Mouse (Mus musculus) neural tube, embryonic 11.5 days (tissue): ENCODE measurements around the gene Dcp1b. TPM values are rescaled to one million over a fixed set of nuclear protein-coding genes. Genes with fewer than 3 reads are reported as not detected.

Experiments used
- ATAC-seq: fragments of 200-750 bp; cut with Nextera tagmentation; 2 replicates; pipeline ENCODE4 v1.8.0; 2017; ENCODE audit warnings: moderate number of reproducible peaks, mild to moderate bottlenecking, moderate TSS enrichment, moderate library complexity; ENCODE audit not compliant: insufficient read depth, low FRiP score, low TSS enrichment
- DNase-seq: peaks from one replicate; pipeline ENCODE4 v3.0.0-alpha.2; 2015; ENCODE audit warnings: low spot score
- H3K27ac ChIP-seq: fragments of 300-500 bp; sonication (generic); 2 replicates; pipeline ENCODE4 v1.5.1; 2014; ENCODE audit warnings: low read depth, mild to moderate bottlenecking, low read length
- H3K27me3 ChIP-seq: fragments of 300-500 bp; sonication (generic); 2 replicates; pipeline ENCODE4 v1.6.1; 2014; ENCODE audit warnings: mild to moderate bottlenecking, low read length, mixed read lengths; ENCODE audit not compliant: control insufficient read depth, insufficient read depth
- H3K36me3 ChIP-seq: fragments of 300-500 bp; sonication (generic); 2 replicates; pipeline ENCODE4 v1.6.1; 2014; ENCODE audit warnings: mild to moderate bottlenecking, low read length, moderate library complexity, mixed read lengths; ENCODE audit not compliant: control insufficient read depth, insufficient read depth
- H3K4me1 ChIP-seq: fragments of 300-500 bp; sonication (generic); 2 replicates; pipeline ENCODE4 v1.6.1; 2014; ENCODE audit warnings: low read length, mixed read lengths; ENCODE audit not compliant: control insufficient read depth, insufficient read depth
- H3K4me2 ChIP-seq: fragments of 300-500 bp; sonication (generic); 2 replicates; pipeline ENCODE4 v1.6.1; 2014; ENCODE audit warnings: low read depth, mild to moderate bottlenecking, moderate library complexity
- H3K4me3 ChIP-seq: fragments of 300-500 bp; sonication (generic); 2 replicates; pipeline ENCODE4 v1.5.1; 2014; ENCODE audit warnings: low read depth, low read length
- H3K9ac ChIP-seq: fragments of 300-500 bp; sonication (generic); 2 replicates; pipeline ENCODE4 v1.6.1; 2014; ENCODE audit warnings: mild to moderate bottlenecking, low read length
- H3K9me3 ChIP-seq: fragments of 300-500 bp; sonication (generic); 2 replicates; pipeline ENCODE4 v1.6.1; 2016; ENCODE audit warnings: low read length; ENCODE audit not compliant: control insufficient read depth
- WGBS: fragments of 180-500 bp; shearing (Covaris S2); extraction: QIAGEN DNeasy Blood & Tissue Kit; methylation state at CpG from one replicate; pipeline ENCODE4 v1.1.7; 2014; 5-methylcytosine and 5-hydroxymethylcytosine counted together
- polyA plus RNA-seq: library from polyadenylated mRNA; unstranded; fragments of >200 nt; fragmentation: Nextera tagmentation; extraction: Ambion mirVana; gene quantifications from 2 replicates; pipeline ENCODE4 v1.2.1, GENCODE M21; 2014

The Dcp1b gene
- polyA plus RNA-seq, 1 experiment from 2014 or later = 11.5 TPM

DNA sequence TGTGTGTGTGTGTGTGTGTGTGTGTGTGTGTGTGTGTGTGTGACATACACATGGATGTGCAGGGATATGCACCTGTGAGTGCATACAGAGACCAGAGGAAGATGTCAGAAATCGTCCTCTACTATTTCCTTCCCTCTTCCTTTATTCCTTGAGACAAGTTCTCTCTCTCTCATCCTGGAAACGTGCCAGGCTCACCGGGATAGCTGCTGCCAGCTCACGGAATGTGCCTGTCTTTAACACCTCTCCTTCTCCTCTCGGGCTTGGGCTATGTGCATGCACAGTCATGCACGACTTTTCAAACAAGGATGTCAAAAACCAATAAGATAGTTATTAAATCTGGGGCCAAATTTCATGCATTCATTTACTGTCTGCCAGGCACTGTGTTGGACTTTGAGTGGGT, 12.6 kb downstream of the Dcp1b start:
- no peaks in the 10 kb centered on the region for H3K27me3 ChIP-seq
- H3K4me2 ChIP-seq = no peak overlapping the region
- 87% methylated on average over 6 of the region's 6 CpGs for WGBS
- no peak overlapping the region for H3K4me3 ChIP-seq
- no peak overlapping the region for H3K27ac ChIP-seq
- DNase-seq (no peak), ATAC-seq (no peak)
- H3K36me3 ChIP-seq = 0 out of 2 replicates have a peak, but pooled peaks cover 2% of the 10 kb centered on the region
- H3K9ac ChIP-seq = no peak overlapping the region
- H3K4me1 ChIP-seq = no peaks in the 10 kb centered on the region
- H3K9me3 ChIP-seq = no peaks in the 10 kb centered on the region

DNA sequence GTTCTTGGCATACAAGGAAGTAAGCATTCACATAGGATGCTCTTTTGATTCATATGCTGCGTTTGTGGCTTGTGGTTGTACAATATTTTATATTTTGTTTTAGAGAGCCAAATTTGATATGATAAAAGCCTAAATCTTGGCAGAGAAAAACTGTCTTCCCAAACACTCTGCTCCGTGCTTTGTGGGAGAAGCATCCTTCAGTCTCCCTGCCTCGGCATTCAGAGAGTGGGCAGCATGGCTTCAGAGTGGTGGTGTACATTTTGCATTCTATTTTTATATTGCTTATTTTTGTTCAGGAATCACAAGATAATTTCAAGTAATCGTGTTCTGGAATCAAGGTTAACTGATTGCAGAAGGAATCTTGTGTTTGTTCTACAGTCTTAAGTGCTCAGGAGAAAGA, 16.4 kb downstream of the Dcp1b start:
- Histone ChIP-seq H3K36me3 (no peaks in the 10 kb centered on the region), H3K9ac (no peak overlapping the region), H3K9me3 (no peaks in the 10 kb centered on the region), H3K27ac (no peak overlapping the region), H3K27me3 (no peaks in the 10 kb centered on the region), H3K4me1 (no peaks in the 10 kb centered on the region), H3K4me2 (no peak overlapping the region), H3K4me3 (no peak overlapping the region)
- no peak for DNase-seq
- WGBS = 95% methylated on average over 4 of the region's 4 CpGs
- no peak for ATAC-seq

DNA sequence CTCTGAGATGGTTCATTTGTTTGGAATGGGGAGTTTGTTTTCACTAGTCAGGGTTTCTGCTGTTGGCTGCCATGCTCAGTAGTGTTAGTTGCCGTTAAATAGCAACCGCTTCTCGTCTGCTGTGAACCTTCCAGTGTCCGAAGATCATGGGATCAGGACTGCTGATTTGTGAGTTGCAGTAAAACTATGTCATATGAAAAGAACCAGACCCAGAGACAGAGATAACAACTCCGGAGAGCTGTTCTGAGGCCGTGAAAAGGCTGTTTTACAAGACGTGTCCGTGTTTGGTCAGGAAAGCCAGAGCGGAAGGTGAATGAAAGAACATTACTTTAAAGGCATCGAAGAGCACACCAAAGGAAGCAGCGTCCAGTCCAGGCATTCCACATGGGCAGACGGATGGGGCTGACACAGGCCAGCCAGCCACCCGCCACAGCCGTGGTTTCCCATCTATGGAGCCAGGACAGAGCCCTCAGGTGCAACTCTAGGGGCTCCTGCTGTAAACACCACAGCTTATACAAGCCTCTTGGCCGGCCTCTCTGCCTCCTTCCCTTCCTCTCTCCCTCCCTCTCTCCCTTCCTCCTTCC, 18.6 kb downstream of the Dcp1b start:
- Histone ChIP-seq H3K4me1 (0 out of 2 replicates have a peak, but pooled peaks cover 3% of the 10 kb centered on the region), H3K9me3 (no peaks in the 10 kb centered on the region), H3K4me2 (no peak overlapping the region), H3K36me3 (no peaks in the 10 kb centered on the region), H3K9ac (no peak overlapping the region), H3K27ac (no peak overlapping the region), H3K27me3 (no peaks in the 10 kb centered on the region), H3K4me3 (no peak overlapping the region)
- WGBS = 83% methylated on average over 15 of the region's 15 CpGs
- DNase-seq = no peak
- ATAC-seq = no peak

DNA sequence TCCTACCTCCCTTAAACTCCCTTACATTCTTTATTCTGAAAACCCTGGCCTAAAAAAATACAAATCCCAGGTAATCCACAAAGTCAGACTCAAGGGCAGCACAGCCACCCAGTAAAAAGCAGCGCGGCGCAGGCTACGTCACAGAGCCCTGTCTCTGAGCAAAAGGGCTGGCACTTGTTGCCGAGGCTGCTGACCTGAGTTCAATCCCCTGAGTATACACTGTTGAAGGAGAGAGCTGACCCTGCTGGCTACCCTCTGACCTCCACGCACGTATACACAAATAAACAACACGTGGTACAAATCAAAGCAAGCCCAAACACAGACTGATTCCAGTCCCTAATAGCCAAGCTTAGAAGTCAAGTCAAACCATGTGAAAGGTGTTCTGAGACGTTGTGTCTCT, 19.1 kb downstream of the Dcp1b start:
- no peaks in the 10 kb centered on the region for H3K27me3 ChIP-seq
- H3K9me3 ChIP-seq = no peaks in the 10 kb centered on the region
- no peaks in the 10 kb centered on the region for H3K36me3 ChIP-seq
- H3K27ac ChIP-seq = no peak overlapping the region
- H3K4me1 ChIP-seq = peaks cover 6% of the 10 kb centered on the region; the same call in 1 of the 2 replicates
- no peak overlapping the region for H3K4me3 ChIP-seq
- ATAC-seq = no peak
- 76% methylated on average over 9 of the region's 9 CpGs for WGBS
- H3K9ac ChIP-seq = no peak overlapping the region
- no peak overlapping the region for H3K4me2 ChIP-seq
- DNase-seq = no peak

DNA sequence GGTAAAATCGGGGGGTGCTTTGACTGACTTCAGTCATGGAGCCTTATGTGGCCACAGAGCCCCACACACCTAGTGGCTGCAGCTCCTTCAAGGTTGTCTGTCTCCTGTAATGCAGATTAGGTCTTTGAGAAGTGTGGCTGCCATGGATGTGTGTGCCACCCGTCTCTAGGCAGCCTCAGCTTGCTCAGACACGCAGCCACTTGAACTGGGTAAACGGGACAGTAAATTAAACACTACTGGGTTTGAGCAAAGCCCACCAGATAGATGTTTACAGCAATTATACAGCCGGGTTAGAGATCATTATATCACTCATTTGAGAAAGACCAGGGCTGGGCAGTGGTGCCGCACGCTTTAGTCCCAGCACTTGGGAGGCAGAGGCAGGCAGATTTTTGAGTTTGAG, 19.5 kb downstream of the Dcp1b start:
- H3K36me3 ChIP-seq = no peaks in the 10 kb centered on the region
- H3K27me3 ChIP-seq = no peaks in the 10 kb centered on the region
- no peak overlapping the region for H3K27ac ChIP-seq
- ATAC-seq (no peak), DNase-seq (no peak)
- no peak overlapping the region for H3K9ac ChIP-seq
- H3K4me1 ChIP-seq = peaks cover 10% of the 10 kb centered on the region
- H3K4me3 ChIP-seq = no peak overlapping the region
- 89% methylated on average over 7 of the region's 7 CpGs for WGBS
- no peak overlapping the region for H3K4me2 ChIP-seq
- H3K9me3 ChIP-seq = no peaks in the 10 kb centered on the region

DNA sequence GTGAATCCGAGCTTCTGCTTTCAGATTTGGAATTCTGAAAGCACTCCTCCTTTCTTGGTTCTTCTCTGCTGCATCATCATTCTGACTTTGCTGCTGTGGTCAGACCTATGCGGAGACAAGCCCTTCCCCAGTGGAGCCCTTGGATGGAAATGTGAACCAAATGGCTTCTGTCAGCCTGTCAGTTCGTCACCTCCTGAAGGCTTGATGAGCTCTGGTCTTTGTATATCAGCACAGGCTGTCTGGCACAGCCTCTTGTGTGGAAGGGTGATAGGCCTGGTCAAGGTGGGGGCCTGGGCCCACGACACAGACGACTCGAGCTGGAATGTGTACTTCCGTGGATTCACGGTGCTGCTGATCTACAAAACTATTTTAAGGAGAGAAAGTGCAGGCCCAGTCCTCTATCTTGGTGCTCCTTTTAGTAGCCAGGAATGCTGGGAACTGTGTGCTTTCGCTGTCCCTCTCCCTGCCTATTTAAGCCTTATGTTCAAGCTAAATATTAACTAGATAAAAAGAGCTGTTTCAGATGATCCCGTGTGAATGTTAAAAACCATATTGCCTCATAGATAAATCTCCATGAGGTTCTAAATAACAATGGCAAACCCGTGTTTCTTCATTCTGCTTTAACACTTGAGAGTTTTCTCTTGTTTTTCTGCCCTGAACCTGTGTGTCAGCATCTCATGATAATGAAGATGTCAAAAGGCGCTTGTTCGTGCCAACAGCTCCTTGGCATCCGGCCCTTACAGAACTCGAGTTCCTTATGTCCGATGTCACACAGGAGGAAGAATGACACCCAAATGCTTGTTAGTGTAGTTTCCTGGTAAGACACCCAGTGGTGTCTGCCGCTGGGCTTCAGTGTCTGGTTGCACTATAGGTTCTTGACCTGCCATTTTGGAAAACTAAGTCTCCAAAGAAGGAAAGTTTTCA, 21.6 kb downstream of the Dcp1b start, which contains the start of gene Cacna1c:
Cacna1c (minus strand) TSS at position 37 of the 924 bp plus-strand sequence.
- DNase-seq (no peak), ATAC-seq (no peak)
- Histone ChIP-seq H3K9me3 (no peaks in the 10 kb centered on the region), H3K27me3 (no peaks in the 10 kb centered on the region), H3K9ac (no peak within 1 kb of the TSS), H3K4me2 (no peak within 1 kb of the TSS), H3K36me3 (no peaks in the 10 kb centered on the region), H3K4me1 (peaks cover 11% of the 10 kb centered on the region), H3K4me3 (no peak within 1 kb of the TSS), H3K27ac (no peak within 1 kb of the TSS)
- WGBS = 80% methylated on average over 17 of the region's 17 CpGs

DNA sequence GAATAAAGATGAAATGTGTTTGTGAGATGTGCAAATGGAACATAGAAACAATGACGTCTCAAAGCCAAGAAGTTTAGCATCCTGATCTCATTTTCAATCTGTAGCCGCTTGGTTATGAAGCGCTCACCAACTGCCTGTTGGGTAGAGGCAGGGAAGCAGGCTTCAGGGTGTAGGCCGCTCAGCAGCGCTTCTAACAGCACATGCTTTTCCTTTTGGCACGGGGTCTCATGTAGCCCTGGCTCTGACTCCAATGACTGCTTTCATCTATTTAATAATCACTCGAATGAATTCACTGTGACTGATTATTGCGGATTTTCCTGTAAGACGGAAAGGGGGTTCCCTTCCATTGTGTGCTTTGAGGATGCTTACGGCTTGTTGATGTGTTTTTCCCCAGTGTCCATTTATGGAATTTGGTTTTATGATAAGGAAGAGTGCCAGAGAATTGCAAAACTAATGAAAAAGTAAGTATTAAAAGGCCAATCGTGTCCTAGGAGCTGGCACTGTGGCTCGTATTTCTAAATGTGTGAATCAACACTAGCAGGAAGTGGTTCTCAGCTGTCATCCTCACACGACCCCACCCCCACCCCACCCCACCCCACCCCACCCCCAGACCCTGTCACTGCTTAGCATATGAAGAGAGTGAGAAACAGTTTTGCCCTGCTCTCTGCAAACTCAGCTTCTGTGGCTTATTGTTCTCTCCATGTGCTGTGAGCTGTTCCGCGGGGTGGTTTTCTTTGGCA, 23.7 kb downstream of the Dcp1b start:
- Histone ChIP-seq H3K9ac (no peak overlapping the region), H3K9me3 (no peaks in the 10 kb centered on the region), H3K36me3 (no peaks in the 10 kb centered on the region), H3K4me3 (no peak overlapping the region), H3K27ac (peak overlapping the region; percentile 44; the same call in 1 of the 2 replicates), H3K4me1 (peaks cover 11% of the 10 kb centered on the region), H3K27me3 (no peaks in the 10 kb centered on the region), H3K4me2 (no peak overlapping the region)
- peak; percentile 73 for ATAC-seq
- WGBS = 49% methylated on average over 15 of the region's 15 CpGs
- no peak for DNase-seq

DNA sequence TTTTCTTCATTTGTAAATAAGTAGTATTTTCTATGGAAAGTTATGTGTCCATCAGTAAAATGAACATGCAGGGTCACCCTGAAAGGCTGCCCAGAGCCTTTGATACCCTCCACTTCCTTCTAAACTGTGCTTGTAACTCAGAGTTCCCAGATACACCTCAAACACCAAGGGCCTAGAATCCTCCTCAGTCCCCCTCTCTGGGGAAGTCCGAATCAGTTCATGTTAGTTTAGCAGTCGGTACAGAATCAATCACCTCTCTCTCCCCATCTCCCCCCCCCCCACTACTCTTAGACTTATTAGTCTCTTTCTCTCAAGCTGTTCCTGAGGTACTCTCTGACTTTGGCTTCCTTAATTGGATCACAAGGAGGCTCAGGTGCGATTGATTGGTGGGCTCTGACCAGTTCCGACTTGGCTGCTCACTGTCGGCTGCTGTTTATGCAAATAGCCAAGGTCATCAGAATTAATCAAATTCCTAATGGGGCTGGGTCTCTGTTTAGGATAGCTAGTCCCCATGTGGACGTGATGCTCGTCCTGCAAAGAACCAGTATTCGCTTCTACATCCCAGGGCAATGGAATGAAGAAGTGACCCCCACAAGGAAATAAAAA, 24.3 kb downstream of the Dcp1b start:
- no peak for DNase-seq
- Histone ChIP-seq H3K9ac (no peak overlapping the region), H3K27me3 (no peaks in the 10 kb centered on the region), H3K4me2 (no peak overlapping the region), H3K27ac (peak overlapping the region; percentile 44; the same call in 1 of the 2 replicates), H3K4me1 (peaks cover 11% of the 10 kb centered on the region), H3K36me3 (no peaks in the 10 kb centered on the region), H3K4me3 (no peak overlapping the region), H3K9me3 (no peaks in the 10 kb centered on the region)
- WGBS = 36% methylated on average over 8 of the region's 8 CpGs
- ATAC-seq = 0 out of 2 replicates have a peak, but pooled peaks have one; percentile 38
